Mouse (Mus musculus) C2C12 (cell line): ENCODE results near the gene Ddt.

Experiments used
- CTCF ChIP-seq: IDR thresholded peaks from one replicate; pipeline ENCODE4 v1.5.1; 2011; ENCODE audit not compliant: control insufficient read depth, insufficient read depth, insufficient read length
- MAX ChIP-seq: IDR thresholded peaks from one replicate; pipeline ENCODE4 v1.6.1; 2011; ENCODE audit warnings: mild to moderate bottlenecking, control low read depth
- MYOD1 ChIP-seq: IDR thresholded peaks from one replicate; pipeline ENCODE4 v1.6.1; 2011; ENCODE audit warnings: low read depth; ENCODE audit not compliant: control insufficient read depth, insufficient read length

DNA sequence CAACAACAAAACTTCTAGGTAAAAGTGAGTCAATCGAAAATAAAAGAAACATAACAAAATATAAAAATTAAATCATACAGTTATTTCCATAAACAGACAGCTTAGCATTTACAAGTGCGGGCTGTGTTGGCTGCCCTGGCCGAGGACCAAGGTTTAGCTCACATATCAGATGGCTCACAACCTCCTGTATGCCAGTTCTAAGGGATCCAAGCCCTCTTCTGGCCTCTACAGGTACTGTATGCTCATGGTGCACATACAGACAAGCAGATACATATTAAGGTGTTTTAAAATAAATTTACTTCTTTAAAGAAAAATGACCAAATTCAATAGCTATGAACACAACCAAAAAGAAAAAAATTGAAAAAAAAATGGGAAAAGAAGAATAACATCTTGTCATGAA, 12.9 kb downstream of the Ddt start:
- TF ChIP-seq CTCF (no peak), MAX (no peak), MYOD1 (no peak)
